Mouse (Mus musculus) gastrocnemius, postnatal 36 days (tissue): ENCODE measurements at regions not wholly inside any gene's neighbourhood (a gene's known extent, or its start where the extent isn't known, plus 50 kb on each side); places are given as distances from the start of the nearest gene placed in this dataset.

Experiments
- DNase-seq, 2 experiments: peaks; one replicate each; pipeline ENCODE4 v3.0.0; 2022
- intact Hi-C: fragments of 180-260 bp; cut with DNase I; formaldehyde crosslinking; loops from one replicate; pipeline ENCODE4 v1.15.1; 2025

- intact Hi-C loops = no loop called here
- DNase-seq = no peak
Observed at GRCm38 (mm10) chr3:157842872-157843271, 82.0 kb downstream of the Cth start.

GRCm38 (mm10) chr3:157841164-157841719, 83.6 kb downstream of the Cth start:
- DNase-seq = no peak

GRCm38 (mm10) chr3:157804307-157804706, 120.6 kb downstream of the Cth start:
- no peak for DNase-seq
- intact Hi-C loops = no loop called here

More at GRCm38 (mm10) chr3:157841164-157841719, 83.6 kb downstream of the Cth start:
- intact Hi-C loops = no loop called here

- DNase-seq = no peak
- intact Hi-C loops = no loop called here
Observed at GRCm38 (mm10) chr3:157803356-157803755, 121.5 kb downstream of the Cth start.

- no peak for DNase-seq
- intact Hi-C loops = no loop called here
Observed at GRCm38 (mm10) chr3:157787559-157788256, 137.2 kb downstream of the Cth start.

GRCm38 (mm10) chr3:157781071-157781470, 143.8 kb downstream of the Cth start:
- intact Hi-C loops = no loop called here

GRCm38 (mm10) chr3:157777779-157778178, 147.1 kb downstream of the Cth start:
- no peak for DNase-seq
- intact Hi-C loops = no loop called here

More at GRCm38 (mm10) chr3:157781071-157781470, 143.8 kb downstream of the Cth start:
- DNase-seq = no peak

- DNase-seq = no peak
- intact Hi-C loops = no loop called here
Observed at GRCm38 (mm10) chr3:157763487-157764199, 161.2 kb downstream of the Cth start.

- intact Hi-C loops = no loop called here
- DNase-seq = no peak
Observed at GRCm38 (mm10) chr3:157759856-157760255, 165.0 kb downstream of the Cth start.

- DNase-seq = no peak
- intact Hi-C loops = no loop called here
Observed at GRCm38 (mm10) chr3:157754826-157755225, 170.1 kb downstream of the Cth start.

GRCm38 (mm10) chr3:157750266-157750665, 174.6 kb downstream of the Cth start:
- no peak for DNase-seq
- intact Hi-C loops = no loop called here

GRCm38 (mm10) chr3:157748395-157749037, 176.4 kb downstream of the Cth start:
- DNase-seq = no peak
- intact Hi-C loops = no loop called here

- DNase-seq = no peak
- intact Hi-C loops = no loop called here
Observed at GRCm38 (mm10) chr3:157743000-157743399, 176.3 kb downstream of the Ptger3 start.

GRCm38 (mm10) chr3:157739628-157740294, 173.1 kb downstream of the Ptger3 start:
- DNase-seq = no peak
- intact Hi-C loops = no loop called here

GRCm38 (mm10) chr3:157732136-157732940, 165.6 kb downstream of the Ptger3 start:
- intact Hi-C loops = no loop called here
- no peak for DNase-seq

GRCm38 (mm10) chr3:157729711-157730367, 163.1 kb downstream of the Ptger3 start:
- intact Hi-C loops = no loop called here
- DNase-seq = no peak

- intact Hi-C loops = no loop called here
- no peak for DNase-seq
Observed at GRCm38 (mm10) chr3:157724542-157724941, 157.8 kb downstream of the Ptger3 start.

GRCm38 (mm10) chr3:157723184-157723583, 156.5 kb downstream of the Ptger3 start:
- no peak for DNase-seq
- intact Hi-C loops = no loop called here

GRCm38 (mm10) chr3:157717313-157717921, 150.7 kb downstream of the Ptger3 start:
- DNase-seq = peak; percentile 22 to 30
- intact Hi-C loops = loop anchor here (5.0 kb wide), 1 partner anchor 150 kb away; the partner anchor contains the start of gene Ptger3
